Mouse (Mus musculus): ENCODE measurements at regions not wholly inside any gene's neighbourhood (a gene's known extent, or its start where the extent isn't known, plus 50 kb on each side); places are given as distances from the start of the nearest gene placed in this dataset.

DNA sequence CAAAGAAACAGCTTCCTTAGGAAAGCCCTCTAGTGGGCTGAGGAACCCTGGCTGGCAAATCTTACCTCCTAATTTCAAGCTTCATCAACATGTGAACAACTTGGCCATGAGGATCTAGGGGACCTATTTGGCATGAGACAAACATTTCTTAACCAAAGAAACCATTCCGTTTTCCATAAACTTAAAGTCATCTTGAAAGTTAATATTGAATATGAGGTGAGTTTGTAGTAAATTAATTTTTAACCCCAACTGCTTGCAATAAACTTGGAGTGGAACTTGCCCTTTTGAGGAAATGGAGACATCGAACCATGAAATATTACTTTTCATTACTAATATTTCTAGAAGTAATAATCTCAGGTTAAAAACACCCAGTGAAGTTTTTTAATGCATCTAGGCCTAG is 229.7 kb downstream of the Cdh26 start:
- DNase-seq (ENCODE audit: low spot score): no peak

DNA sequence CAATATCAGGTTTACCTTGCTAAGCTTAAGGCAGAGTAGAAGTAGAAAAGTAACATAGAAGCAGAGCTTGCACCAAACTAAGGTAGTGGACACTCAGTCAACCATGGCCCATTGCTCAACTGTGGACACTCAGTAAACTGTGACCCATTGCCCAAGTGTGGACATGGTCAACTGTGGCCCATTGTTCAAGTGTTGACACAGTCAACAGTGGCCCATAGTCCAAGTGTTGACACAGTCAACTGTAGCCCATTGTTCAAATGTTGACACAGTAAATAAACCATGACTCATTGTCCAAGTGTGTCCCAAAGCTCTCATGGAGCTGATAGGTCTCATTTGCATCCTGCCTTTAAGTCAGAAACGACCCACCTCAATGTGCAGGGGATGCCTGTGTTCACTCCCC is 232.1 kb downstream of the Cdh26 start:
- no peak for DNase-seq (ENCODE audit: low spot score)

DNA sequence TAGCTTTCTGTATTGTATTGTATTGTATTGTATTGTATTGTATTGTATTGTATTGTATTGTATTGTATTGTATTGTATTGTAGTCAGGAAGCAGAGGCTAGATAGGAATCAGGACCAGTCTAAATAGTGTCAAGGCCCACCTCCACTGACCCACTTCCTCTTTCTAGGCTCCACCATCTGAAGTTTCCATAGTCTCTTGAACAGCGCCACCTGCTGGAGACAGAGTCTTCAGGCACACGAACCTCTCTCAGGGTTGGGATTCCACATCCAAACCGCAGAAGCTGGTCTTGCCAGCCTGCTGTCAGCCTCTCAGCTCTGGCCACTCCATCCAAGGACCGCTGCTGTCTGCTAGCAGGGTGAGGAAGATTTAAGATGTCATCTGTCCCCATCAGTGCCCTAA is 234.6 kb downstream of the Cdh26 start:
- DNase-seq (ENCODE audit: low spot score): no peak

DNA sequence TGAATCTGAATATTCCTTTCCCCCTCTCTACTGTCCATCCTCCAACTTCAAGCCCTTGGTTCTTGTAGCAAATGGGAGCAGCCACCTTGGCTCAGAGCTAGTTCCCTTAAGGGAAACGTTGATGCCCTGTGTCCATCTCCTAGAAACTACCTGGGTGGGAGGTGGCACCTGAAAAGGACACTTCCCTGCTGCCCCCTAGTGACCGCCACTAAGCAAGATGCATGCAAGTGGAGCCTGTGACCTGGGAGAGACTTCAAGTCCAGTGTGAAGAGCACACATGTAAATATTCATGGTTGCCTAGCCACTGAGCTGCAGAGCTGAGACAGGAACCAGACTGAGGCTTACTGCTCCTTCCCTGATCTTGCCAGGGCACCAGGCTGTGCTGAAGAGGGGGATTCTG is 238.1 kb downstream of the Cdh26 start:
- no peak for DNase-seq (ENCODE audit: low spot score)

DNA sequence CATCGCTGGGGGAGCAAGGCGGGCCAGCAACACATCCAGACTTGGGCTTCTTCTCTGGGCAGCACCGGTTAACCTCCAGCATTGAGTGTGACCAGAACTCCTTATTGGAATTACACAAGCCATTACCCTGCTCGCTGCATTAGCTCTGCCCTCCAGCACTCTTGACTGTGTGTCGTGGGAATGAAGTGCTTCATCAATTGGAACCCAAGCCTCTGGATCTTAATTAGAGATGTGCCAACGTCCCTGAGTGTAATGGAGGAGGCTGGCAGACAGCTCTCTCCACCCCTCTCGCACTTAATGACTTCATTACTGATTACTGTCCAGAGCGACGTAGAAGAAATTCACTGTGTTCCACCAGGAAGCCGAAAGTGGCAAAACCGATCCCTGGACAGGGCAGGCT is 240.6 kb downstream of the Cdh26 start:
- DNase-seq (ENCODE audit: low spot score): no peak

DNA sequence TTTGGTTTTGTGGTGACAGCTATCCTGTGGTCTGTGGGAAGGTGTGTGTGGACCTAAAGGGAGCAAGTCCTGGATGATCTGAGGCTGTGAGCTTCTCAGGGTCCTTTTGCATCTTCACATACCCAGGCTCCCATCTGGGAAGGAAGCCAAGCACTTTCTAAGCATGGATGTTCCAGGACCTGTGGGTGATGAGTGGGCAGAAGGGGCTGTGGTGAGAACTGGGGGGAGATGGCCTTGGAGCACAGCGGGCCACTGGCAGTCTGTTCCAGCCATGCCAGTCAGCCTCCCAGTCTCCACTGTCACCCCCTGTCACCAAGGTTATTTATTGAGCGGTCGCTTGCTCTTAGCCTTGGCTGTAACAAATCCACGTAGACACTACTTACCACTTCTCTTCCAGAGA is 243.3 kb downstream of the Cdh26 start:
- DNase-seq (ENCODE audit: low spot score): no peak

DNA sequence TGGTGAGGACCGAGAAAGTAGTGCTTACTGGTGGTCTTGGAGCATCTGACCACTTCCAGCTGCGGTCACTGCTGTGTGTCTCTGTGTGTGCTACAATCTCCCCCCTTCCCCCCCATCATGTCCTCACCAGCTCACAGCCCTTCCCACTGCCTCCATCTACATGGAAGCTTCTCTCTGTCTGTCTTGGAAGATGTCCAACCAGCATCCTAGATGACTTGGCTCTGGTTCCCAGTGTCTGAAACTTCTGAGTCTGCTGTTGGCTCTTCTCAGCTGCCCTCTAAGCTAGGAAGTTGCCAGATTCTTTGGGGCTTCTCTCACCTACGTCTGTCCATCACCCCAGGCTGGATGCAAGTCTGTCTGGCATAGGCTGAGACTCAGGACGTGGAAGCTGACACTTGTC is 244.3 kb downstream of the Cdh26 start:
- no peak for DNase-seq (ENCODE audit: low spot score)

DNA sequence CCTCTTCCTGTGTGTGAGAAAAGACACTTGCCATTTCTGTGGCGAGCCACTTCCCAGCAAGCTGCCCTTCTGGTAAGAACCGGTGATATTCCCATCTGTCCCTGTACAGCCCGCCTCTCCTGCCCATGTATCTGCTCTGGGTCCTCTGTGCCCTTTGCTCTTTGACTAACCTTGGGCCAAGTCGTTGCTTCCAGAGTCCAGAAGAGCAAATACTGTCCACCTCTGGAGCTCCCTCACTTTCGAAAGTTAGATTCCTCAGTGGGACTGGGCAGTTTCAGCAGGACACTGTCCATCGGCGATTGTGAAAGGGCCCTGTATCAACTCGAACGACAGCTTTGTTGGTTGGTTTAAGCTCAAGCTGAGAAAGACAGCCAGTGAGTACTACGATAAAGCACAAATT is 246.6 kb downstream of the Cdh26 start:
- DNase-seq (ENCODE audit: low spot score): no peak

DNA sequence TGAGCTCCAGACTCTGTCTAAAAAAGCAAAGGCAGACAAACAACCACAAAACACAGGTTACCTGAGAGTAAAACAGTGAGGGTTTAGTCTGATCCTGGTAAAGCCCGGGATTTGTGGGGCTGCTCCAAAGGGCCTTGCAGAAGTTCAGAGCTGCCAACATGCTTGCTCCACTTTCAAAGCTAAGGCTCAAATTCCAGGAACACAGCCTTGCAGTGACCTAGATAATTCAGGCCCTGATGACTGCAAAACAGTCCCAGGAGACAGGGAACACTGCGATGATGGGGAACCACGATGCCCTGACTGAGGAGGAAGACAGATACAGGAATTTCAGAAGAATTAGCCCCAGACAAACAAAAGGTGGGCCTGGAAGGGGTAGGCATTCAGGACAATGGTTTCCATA is 250.0 kb downstream of the Cdh26 start:
- no peak for DNase-seq (ENCODE audit: low spot score)

DNA sequence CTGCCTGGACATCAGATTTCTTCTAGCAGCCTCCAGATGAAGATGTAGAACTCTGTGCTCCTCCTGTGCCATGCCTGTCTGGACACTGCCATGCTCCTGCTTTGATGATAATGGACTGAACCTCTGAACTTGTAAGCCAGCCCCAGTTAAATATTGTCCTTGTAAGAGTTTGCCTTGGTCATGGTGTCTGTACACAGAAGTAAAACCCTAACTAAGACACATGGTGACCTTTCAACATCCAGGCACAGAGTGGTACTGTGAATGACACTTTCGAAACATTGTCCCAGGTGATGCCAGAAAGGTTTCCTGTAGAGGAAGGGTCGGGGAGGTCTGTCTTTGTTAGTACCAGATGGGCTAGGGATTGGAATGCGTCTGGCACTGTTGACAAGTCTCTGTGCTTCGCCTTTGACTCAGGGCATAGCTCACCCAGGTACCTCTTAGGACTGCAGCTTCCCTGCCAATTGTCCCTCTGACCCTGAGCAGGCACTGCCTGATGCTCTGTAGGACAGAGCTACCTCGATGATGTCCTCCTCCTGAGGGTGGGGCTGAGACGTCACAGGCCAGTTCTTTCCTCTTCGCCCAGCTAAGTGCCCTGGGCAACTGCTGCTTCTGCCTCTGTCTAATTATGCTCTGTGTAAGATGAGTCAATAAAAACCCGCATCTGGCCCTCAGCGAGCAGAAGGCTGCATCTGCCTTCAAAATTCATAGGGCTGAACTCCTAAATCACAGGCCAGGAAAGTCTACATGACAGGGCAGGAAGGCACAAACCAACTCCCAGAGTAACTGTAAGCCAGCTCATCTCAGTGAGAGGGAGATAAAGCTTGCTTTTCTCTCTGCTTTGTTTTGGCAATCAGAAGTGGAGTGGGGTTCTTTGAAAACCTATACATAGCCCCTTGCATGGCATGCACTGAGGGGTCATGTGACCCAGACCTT is 254.0 kb downstream of the Cdh26 start:
- no peak for DNase-seq (ENCODE audit: low spot score)

DNA sequence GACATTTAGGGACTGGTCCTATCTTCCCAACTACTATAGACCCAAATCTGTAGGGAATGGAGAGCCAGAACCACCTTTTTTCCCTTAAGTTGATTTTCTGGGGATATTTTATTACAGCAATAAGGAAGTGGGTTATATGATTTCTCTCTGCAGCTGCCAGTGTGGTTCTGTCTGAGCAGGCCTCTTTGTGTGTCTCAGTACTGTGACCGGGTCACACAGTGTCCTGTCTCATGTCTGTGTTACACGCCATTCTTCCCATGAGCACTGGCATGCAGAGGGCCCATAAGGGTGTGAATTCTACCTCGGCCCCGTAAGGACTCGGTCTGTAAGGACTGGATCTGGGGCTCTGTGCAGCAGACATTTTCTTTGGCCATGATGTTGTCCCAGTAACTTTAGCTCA is 254.9 kb downstream of the Cdh26 start:
- no peak for DNase-seq (ENCODE audit: low spot score)

DNA sequence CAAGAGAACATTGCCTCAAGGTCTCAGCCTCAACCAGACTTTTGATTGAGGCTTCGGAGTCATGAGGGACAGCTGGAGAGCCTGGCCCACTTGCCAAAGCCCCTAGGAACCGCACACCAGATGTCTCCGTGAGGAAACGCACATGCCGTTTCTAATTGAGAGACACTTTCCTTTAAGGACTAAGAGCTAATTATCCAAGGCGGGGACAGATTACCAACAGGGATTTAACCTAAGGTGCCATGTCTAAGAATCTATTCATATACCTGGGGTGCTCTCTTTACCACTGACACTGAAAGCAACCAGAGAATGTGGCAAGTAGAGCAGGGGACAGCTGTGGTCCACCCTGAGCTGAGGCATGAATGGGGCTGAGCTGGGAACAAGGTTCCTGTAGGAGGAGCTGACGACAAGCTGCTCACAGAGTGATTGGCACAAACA is 255.9 kb downstream of the Cdh26 start:
- DNase-seq (ENCODE audit: low spot score): no peak

DNA sequence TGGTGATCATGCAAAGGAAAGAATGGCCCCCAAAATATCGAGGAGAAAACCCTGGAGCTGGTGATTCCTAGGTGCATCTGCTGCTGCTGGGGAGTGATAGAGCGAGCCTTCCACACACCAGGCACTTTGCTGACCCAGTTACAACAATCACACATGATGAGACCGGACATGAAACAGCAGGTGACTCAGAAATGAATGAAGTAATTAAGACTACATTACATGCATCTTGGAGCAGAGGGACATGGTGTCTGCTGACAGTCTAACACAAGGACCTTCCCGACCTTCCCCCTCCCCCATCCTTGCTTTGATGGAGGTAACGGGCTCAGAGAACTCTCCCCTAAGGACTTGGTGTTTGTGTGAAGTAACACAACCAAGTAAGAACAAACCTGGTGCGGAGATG is 258.3 kb downstream of the Cdh26 start:
- no peak for DNase-seq (ENCODE audit: low spot score)

DNA sequence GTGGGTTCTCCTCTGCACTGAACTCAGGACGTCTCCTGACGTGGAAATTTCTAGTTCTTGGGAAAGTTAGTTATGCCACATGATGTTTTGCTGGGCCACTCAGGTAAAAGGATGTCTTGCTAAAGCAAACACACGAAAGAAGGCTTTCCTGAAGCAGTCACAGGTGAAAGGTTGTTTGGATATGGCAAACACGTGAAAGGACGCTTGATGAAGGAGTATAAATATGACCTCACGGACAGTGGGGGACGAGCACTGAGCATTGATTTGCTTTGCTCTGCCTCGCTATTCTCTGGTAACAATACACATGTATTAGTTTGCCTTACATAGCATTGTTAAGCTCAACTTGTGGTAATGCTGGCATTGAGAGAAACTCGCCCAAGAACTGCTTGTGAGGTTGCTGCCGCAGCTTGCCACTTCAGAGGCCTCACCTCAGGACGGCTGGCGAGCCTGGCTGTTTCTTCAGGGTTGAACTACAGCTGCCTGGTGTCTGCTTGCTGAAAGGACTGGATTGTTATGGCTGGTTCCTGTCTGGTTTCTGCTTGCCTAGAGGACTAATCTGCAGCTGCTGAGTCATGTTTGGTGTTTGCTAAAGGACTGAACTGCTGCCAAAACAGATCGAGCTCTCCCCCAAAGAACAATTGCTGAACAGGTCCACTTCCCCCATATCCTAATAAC is 261.0 kb downstream of the Cdh26 start:
- DNase-seq (ENCODE audit: low spot score): peak; percentile 12

DNA sequence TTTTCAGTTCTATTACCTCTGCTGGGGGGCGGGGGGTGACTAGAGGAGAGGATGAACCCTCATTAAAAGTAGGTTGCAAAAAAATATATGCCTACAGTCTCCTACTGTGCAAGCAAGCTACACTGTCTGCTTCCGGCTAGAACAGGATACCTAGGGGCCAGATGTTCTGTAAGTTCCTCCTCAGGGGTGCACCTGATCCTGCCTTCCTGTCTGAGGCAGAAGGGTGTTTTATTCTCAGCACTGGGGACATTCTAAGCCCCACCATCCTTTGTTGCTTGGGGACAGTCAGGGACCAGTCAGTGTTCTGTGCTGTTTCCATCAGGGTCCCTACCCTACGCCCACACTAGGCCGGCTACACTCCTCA is 261.5 kb downstream of the Cdh26 start:
- DNase-seq (ENCODE audit: low spot score): no peak

DNA sequence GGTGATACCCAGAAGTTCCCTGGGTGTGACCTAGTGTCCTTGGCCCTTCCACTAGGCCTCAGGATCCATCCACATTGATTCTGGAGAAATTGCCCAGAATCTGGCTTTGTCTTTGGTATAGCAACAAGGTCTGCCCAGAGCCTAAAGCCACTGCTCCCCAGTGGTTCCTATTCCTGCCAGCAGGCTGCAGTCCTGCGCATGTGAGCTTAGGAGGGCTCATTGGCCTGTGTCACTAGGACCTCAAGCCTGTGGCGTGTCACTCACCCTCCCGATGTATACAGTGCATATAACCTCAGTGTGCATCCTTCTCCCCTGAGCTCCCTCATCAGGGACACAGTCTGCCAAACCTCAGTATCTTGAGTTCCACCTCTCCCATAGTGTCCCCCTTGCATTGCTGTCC is 261.9 kb downstream of the Cdh26 start:
- no peak for DNase-seq (ENCODE audit: low spot score)

DNA sequence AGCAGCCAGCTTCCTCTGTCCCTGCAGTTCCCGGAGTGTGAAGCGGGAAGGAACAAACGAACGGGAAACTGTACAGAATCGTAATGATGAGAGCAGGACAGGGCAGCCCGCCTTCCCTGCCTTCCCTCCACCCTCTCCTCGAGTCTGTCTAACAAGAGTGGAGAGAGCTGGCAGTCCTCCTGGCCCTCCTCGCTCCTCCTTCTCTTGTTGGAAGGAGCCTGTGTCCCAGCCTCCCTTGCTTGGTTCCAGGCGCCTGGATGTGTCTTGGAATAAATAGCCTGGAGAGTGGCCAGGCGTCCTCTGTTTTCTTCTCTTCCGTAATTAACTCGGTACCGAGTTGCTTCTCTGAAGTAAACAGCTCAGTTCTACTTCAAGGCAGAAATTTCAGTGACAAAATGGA is 268.3 kb downstream of the Cdh26 start:
- DNase-seq (ENCODE audit: low spot score): peak; percentile 59

DNA sequence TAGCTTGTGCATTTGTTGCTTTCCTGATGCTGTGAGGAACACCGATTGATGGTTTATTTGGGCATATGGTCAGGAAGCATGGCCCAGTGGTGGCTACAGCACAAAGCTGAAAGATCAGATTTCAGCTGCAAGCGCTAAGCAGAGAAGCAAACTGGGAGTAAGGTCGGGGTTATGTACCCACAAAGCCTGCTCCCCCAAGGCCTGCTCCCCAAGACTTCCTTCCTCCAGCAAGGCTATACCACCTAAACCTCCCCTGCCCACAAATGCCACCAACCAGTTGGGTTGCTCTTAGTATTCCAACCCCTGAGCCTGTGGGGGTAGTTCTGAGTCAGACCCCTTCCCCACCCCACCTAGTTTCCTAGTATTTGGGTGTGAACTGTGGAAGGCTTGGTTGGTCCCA is 270.5 kb downstream of the Cdh26 start:
- no peak for DNase-seq (ENCODE audit: low spot score)

DNA sequence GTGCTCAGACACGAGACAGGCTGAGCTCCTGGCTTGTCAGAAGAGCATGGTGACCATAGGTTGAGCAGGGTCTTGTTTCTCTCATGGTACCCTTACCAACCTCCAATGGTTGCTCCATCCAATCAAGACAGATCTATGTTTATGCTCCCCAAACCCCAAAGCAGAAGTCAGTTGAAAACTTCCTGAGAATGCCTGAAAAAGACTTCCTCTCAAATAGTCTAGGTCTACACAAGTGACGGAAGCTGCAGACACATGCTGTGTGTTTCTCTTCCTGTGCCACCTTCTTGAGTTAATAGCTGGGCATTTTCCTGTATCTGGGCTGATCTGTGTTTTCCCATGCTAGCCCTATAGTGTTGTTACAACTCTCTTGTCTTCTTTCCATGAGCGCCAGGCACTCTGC is 274.2 kb downstream of the Cdh26 start:
- DNase-seq (ENCODE audit: low spot score): no peak

DNA sequence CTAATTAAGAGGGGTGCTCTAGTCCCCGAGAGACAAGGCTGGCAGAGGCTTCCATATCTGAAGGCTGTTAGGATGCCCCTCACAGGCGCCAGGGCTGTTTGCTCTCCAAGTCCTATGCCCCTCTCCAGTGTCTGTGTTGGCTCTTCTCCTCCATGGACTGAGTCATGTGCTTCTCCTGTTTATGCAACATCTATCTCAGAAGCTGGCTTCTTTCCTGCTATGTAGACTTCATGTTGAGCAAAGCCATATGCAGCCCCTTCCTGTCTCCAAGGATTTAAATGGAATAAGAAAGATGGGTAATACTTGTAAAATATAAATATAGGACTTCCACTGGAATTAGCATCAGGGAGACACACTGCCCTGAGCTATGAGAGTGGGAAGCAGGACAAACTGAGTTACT is 278.3 kb downstream of the Cdh26 start:
- DNase-seq (ENCODE audit: low spot score): no peak

DNA sequence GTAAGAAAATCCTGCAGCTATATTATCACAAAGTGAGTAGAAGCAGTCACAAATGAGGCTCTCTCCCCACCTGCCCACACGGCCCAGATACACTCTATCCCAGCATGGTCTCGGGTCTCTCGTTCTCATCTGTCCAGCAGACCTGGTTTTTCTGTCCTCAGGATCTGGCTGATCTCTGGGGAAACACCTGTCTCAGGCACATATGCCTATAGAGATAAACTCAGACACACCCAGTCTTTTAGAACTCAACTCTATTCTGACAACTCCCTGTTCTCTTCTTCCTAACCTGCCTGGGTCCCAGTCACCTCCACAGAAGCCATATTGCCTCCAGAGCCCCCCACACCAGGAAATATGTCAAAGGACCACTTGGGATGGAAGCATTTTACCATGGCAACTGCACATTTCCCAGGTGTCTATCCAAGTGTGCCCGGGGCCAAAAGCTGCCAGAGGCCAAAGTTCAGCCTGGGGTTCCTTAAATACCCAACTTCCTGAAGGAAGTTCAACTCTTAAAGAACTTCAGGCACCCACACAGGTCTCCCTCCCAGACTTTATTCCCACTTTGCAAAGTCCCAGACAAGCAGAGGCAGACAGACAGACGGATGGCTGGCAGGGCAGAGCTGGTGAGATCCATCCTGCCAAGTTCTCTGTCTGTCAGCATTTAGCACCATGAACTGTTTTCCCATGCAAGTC is 279.0 kb downstream of the Cdh26 start:
- no peak for DNase-seq (ENCODE audit: low spot score)

DNA sequence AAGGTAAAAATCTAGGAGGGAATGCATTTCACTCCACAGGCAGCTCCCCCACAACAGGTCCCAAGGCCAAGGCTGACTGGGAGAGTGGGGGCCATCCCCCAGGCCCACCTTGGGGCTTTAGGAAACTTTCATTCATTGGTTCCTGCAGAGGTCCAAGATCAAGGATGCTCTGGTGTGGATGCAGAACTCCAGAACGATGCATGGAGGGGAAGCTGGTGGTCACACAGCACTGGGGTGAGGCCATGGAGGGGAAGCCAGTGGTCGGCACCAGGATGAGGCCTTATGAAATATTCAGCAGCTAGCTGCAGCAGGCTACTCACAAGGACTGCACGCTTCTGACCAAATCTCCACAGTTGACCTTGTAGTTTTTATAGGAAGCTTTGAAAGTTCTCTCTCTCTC is 279.7 kb downstream of the Cdh26 start:
- DNase-seq (ENCODE audit: low spot score): no peak

DNA sequence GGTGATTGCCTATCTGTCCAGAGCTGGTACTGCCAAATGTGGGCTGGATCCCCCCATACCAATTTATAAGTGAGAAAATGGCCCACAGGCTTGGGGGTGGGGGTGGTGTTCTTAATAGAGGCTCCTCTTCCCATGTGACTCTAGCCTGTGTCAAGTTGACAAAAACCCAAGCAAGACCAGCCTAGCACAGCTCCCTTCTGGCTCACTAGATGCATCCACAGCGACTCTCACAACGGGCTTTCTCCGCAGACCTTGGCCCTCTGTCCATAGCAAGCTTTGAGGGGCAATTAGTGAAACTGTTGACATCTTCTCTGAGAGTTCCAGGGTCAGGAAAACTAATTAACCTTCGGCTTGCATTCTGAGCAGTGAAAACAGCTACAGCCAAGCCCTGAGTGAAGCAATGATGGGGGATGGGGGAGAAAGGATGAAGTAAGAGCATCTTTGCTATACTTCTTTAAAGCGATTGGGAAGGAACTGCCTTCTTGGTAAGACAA is 281.3 kb downstream of the Cdh26 start:
- DNase-seq (ENCODE audit: low spot score): no peak
